Mouse (Mus musculus): Measurements from ENCODE around the gene Prkcd.

Prkcd gene

DNA sequence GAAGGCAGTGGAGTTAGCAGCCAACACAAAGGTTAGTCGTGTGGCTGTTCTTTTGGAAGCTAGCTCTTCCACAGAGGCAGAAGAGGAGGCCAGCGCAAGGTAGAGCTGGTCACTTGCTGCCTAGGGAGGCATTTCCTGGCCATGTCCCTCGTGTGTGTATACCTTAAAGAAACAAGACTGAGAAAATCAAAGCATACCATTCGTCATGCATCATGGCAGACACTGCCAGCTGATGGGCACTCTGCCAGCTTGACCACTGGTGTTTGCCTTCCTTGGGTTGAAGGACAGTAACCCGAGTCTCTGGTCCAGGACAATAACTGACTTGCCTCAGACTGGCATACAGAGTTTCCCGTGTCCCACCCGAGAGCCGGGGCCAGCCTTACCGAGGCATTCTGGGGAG lies 55.7 kb downstream of the Prkcd start:
- DNase-seq, result peak; percentile 62

DNA sequence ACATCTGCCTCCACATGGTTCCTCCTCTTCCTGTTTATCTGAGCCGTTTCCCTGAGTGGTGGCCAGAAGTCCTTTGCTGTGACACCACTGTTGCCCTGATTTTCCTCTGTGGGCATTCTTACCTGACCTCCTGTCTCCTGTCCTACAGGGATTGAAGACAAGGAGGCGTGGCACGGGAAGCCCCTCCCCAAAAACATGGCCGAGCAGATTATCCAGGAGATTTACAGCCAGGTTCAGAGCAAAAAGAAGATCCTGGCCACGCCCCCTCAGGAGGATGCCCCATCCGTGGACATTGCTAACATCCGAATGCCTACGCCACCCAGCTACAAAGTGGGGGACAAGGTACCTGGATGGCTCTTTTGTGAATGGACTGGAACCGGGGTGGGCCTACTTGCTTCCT lies 58.0 kb downstream of the Prkcd start:
- no peak for DNase-seq

DNA sequence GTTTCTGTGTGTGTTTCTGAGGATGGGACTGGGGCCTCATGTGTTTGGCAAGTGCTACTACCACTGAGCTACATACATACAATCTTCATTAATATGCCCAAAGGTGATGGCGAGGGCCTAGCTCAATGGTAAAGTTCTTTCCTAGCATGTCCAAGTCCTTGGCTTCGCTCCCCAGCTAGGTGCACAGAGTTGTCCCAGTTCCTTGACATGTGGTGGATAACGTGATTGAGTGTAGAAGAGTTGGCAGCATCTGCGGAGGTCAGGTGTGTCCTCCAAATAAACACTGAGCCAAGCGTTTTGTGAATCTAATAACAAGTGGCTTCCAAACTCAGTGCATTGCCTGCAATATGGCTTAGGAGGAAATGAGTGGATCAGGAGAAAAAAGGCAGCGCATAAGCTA lies 59.7 kb downstream of the Prkcd start:
- no peak for DNase-seq

DNA sequence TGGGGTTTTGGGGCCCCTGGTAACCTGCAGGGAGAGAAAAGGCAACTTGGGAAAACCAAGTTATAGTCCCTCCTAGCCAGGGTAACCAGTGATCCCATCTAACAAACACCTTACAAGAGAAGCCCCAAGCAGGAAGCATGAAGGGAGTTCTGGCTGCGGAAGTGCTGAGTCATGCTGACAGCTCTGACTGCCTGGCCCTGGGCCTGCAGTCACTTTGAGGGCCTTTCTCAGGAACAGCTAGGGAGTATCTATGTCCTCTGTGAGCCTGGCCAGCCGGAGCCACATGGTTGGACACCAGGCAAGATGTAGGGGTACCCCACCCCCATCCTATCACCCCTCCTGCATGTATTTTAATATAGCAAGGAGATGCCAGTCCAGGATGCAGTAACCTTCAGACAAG lies 61.6 kb downstream of the Prkcd start:
- peak; percentile 57 for DNase-seq

DNA sequence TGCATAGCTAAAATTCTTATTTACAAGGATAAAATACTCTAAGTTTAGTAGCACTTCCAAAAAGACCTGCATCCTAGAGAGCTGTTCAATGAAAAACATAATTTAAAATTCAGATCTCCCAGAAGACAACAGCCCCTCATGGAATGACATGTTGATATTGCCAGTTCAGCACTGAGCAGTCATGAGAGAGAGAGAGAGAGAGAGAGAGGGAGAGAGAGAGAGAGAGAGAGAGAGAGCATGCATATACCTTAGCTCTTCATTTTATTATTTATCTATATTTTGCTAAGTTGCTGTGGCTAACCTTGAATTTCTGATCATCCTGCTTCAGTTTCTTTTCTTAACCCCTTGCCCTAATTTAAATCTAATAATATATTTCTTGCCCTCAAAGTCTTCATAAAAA lies 63.7 kb downstream of the Prkcd start:
- no peak for DNase-seq

DNA sequence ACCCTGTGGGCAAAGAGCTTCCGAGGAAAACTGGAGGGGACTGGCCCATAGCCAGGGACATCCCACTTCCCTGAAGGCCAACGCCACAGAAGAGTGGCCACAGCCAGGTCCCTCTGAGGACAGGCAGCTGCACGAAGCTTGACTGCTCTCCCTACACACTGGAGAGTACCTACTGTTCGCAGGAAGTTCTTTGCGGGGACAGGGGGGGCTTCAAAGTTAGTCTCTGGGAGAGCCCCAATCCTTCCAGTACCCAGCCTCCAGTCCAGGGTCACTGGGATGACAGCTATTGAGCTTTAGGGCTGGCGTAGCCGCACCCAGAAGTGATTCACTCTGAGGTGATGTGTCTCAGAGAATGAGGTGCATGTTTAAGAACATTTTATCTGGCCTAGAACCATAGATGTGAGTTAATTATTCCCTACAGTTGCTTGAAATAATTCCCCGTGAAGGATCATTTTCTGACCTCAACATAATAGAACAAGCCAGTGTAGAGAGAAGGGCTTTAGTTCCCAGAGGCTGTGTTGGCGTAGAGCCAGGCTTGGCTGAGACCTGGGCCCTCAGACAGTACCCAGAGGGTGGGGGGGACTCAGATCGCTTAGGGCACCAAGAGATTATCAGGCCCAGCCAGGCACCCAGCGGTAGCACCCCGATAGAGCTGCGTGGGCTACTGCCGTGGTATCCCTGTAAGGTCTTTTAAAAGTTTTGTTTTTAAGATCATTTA lies 64.4 kb downstream of the Prkcd start:
- no peak for DNase-seq

DNA sequence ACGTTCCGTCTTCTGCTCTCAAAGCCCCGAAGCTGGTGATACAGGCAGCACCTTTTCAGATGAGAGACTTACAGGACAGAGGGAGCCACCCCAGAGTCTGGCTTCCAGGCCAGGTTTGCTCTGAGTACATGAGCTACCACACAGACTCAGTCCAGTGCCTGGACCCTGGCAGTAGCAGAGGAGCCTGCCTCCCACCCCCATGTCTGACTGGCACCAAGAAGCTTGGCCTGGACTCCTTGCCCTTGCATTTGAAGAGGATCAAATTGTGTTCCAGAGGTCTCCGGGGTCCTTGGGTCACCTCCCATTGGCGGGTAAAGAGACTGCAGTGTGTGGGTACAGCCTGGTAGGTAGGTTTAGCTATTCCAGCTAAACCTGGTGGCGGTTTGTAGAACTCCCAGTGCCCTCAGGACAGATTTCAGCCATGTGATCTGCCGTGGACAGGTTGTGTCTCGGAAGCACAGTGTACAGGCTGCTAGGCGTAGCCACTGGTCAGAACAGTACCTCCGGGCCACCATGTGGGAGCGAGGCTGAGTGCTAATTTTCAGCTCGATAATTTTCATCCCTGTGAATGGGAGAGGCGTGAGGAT lies 65.1 kb downstream of the Prkcd start:
- DNase-seq, result no peak

DNA sequence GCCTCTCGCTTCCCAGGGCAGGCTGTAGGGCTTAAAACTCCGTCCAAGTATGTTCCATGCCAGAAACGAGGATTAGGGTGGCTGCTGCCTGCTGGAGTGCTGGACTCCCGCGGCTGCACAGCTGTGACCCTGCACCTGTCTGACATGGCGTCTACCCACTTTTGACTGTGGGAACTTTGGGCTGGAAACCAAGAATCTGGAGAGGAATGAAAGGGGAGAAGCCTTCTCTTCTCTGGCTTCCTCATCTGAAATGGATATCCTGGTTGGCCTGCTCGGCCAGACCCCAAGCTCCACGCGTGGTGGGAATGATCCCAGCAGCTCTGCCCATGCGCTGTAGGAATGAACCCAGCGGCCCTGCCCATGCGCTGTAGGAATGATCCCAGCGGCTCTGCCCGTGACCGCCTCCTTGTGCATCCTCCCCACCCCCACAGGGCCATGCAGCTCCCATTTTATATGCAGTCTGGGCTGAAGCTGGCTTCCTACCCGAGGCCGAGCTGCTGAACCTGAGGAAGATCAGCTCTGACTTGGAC lies 66.6 kb downstream of the Prkcd start:
- DNase-seq, result no peak

DNA sequence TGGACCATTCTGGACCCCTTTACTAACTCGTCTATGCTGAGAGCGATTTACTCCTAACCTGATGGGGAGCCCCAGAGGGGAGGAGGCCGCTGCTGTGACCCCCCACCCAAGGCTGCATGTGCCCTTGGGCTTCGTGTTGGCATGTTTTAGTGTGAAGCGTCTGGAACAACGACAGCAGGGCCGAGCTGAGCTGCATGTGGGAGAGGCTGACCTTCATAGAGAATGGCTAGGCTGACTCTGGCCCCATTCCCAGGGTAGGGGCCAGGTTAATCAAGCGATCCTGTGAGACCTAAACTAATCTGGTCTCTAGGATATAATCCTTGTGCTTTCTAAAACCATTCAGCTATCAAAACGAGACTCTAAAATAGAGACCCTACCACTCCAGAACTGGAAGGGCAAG lies 68.3 kb downstream of the Prkcd start:
- no peak for DNase-seq

DNA sequence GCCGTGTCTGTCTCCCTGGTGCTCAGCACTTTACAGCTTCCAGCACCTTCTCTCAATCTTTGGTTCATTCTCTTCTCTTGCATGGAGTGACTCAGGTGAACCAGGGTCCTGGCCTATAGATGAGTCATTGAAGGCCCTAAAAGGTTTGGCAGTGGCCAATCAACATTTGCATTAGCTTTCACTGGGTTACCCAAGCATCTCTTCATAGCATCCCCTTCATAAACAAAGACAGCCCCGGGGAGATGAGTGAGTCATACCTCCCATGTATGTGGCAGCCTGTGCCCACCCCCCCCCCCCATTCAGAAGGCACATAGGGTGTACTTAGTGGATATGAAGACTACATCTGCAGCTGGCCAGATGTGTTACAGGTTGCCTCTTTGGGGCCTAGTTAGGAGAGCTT lies 69.4 kb downstream of the Prkcd start:
- no peak for DNase-seq

DNA sequence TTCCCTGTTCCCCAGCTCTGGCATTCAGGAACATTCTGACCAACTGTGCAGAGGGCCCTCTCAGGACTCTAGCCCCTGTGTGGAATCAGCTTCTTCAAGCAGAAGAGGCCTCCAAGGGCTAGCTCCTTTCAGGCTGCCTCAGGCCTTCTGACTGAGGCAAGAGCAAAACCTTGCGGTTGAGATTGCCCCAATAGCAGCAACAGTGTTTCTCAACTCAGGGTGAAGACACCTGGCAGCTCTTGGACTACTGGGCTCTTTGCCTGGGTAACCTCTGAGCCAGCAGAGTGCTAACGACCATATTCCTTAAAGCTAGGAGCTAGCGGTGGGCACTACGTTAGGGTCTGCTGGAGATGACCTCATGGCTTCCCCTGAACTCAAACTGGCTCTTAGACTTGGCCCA lies 72.8 kb downstream of the Prkcd start:
- peak; percentile 32 for DNase-seq

DNA sequence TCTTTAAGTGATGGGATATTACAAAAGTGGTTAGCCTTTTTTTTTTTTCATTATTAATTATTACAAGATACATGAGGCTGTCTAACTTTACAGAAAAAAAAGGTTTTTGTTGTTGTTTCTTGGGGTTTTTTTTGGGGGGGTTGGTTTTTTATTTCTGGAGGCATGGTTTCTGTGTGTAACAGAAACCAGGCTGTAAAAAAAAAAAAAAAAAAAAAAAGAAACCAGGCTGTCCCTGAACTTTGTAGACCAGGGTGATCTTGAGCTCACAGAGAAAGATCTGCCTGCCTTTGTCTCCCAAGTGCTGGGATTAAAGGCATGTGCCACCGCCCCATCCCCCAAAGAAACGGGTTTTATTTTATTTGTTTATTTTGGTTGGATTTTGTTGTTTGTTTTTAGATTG lies 74.0 kb downstream of the Prkcd start:
- no peak for DNase-seq

DNA sequence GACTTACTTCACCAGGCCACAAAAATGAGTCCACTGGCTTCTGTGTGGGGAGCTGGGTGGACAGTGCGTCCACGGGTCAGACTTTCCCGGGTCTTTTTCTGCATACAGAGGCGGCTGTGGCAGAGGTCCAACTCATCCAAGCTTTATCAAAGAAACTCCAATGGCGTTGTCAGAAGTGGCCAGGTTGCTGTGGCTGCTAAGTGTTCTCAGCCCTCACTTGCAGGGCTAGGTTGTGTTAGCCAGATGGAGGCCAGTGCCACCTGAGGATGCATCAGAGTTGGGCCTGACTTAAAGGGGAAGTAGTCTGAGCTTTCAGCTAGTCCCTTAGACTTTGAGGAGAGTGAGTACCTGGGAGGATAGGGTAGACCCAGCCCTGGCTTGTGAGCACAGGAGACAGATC lies 74.5 kb downstream of the Prkcd start:
- DNase-seq, result peak; percentile 29

DNA sequence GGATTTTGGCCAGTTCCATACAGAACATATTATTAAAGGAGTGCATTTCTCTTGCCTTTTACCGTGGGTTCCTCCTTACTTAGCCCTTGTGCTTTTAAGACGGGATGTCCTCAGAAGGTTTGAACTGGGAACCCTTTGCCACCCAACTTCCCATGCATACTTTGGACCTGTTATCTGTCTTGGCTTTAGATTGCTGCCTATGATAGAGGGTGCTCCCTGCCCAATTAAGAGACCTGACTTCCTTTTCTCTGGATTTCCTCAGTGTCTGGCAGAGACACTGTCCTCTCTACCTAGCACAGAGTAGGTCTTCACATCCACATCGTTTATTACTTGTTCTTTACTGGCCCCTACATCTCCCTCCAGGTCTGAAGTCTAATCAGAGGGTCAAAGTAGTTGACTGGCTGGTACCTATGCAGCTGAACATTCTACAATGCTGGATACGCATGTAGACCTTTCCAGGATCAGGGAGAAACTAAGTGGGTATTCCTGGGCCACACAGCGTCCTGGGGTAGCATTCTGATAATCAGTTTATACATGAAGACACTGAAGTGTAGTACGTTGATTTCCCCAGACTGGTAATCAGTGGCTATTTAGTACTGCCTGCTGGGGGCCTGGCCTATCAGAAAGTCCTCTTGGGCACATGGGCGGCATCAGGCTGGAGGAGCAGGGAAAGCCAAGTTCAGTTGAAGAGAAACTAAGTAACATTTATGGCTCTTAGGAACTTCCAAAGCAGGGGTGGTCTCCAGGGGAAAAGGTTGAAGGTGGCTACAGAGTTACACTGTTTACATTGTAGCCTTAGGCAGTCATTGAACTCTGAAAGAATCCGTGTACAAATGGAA lies 75.6 kb downstream of the Prkcd start:
- DNase-seq, result no peak

DNA sequence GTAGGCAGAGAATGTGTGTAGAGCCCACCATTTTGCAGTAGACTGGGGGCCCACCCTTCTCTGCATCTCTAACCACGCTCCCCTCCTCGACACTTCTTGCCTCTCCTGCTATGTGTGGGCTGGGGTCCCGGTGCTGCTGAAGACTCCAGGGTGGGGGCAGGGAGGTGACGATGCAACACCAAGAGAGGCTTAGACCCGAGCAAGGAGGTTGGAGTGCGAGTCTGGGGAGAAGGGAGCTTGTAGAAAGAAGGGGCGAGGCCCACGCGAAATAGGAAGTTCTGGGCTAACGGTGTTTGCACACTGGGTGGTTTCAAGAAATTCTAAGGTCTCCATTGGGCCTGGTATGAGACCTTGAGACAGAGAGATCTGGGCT lies 76.2 kb downstream of the Prkcd start:
- peak; percentile 35 for DNase-seq

DNA sequence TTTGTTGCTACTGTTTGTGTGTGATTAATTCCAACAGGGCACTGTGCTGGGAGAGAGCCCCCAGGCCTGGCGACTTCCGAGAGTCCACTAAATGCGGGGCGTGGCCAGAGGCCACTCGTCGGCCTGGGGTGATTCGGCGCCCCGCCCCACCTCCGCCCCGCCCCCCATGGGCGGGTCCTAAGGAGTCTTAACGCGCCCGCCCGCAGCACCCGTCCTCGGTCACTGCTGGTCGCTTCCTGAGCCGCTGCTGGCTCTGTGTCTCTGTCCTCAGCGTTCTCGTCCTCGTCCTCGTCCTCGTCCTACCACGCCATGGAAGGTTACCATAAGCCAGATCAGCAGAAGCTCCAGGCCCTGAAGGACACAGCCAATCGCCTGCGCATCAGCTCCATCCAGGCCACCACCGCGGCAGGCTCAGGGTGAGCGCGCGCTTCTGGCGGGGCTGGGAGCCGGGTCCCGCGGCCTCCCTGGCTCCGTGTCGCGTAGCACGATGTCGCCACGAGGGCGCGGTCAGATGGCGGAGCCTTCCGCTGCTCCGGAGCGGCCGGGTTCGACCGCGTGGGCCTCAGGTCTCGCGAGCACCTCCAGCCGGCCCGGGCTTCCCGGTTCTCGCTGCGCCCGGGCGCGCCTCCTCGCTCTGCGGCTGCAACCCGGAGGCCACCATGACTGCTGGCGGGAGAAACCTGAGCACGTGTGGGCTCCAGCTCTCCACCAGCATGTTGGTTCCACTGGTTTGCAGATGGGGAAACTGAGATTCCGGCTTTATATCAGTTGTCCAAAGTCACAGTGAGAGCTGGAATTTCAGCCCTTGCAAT lies 76.8 kb downstream of the Prkcd start:
- DNase-seq, result peak; percentile 99

DNA sequence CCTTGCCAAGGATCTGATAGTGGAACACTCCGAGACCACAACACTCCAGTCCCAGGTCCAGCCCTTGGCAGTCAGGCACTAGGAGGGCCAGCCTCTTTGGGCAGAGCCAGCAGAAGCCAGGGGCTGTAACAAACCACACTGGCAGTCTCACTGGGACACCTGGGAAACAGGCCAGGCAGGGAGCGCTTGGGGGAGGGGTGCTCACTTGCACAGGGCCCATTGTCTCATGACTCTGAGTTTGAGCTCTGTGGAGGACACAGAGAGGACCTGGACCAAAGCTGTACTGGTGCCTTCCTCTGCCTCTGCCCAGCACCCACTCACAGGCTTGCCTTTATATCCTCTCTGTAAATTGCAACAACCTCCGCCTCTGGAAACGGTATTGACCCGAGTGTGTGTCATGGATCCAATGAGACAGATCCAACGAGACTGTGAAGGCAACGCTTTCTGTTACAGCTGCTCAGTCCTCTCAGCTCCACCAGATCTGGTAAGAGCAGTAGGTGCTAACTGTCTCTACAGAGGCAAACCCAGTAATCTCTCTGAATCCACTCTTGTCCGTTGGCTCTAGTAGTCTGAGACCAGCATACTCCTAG lies 77.8 kb downstream of the Prkcd start, which contains the start of gene Tkt:
Gene Tkt (plus strand): TSS at position 229 of the 590 bp plus-strand sequence.
- DNase-seq, result peak; percentile 81
